Mouse (Mus musculus): ENCODE results near the gene Psmb8.

DNA sequence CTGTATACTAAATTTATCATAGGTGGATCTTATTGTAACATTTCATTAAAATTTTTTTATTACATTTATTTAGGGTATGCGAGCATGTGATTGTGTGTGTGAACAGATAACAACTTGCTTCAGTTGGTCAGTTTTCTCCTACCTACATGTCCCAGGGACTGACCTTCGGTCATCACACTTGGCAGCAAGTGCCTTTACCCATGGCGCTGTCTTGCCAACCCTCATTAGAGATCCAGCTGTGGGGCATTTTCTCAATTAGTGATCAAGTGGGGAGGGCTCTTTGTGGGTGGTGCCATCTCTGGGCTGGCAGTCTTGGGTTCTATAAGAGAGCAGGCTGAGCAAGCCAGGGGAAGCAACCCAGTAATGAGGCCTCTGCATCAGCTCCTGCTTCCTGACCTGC, 27.3 kb downstream of the Psmb8 start:
- TF ChIP-seq POLR2A (IDR thresholded peaks at IDR 0.05; ENCODE audit: insufficient read depth, low read depth, low read length): no peak
- no peak for TF ChIP-seq CTCF (IDR thresholded peaks at IDR 0.05)
- TF ChIP-seq EP300 (IDR thresholded peaks at IDR 0.05; ENCODE audit: insufficient read depth, low read depth, low read length): no peak

All from heart, adult 2 months (tissue).